Mouse (Mus musculus) right cerebral cortex, postnatal 36 days (tissue): ENCODE measurements around the gene Vmn1r212.
"Not testable (repeated sequence)": the region's sequence is repeated elsewhere in the genome, so short reads cannot be mapped to it uniquely, and the experiment has no call there.

Experiments used
- DNase-seq, 2 experiments: peaks; one replicate each; pipeline ENCODE4 v3.0.0; 2022; ENCODE audit warnings: low spot score in 2 of 2, mixed read lengths in 1 of 2

Vmn1r212 gene

DNA sequence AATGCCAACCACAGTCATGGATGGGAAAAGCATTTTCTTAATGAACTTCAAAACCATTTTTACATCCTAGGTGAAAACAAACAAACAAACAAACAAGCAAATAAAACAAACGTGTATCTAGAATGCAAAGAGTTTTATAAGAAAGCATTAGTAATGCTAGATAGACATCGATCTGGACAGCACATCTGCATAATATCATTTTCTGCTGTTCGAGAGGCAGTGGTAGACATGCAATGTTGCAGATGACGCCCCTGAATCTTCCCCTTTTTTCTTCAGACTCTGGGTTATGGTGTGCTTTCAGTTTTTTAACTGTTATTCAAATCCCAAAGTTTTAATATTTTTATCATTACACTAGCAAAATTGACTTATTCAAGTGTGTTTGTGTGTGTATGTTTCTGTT lies at the start of gene Vmn1r212:
Gene Vmn1r212, minus strand, starts transcription at position 101 of the 400 bp plus-strand sequence.
- DNase-seq, result no peak

DNA sequence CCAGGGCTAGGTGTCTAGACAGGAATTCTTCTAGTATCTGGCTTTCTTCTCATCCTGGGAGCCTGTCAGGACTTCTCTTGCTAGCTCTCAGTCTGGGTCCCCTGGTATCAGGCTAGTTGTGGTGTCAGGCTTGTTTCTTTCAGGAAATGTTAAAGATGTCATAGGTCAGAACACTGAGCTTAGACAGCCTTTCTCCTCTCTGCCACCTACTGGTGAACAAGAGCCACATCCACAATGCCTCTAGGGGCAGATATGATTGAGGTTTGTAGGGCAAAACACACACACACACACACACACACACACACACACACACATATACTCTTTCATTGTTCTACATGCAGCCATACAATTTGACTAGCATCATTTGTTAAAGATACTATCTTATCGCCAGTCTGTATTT lies 4.7 kb downstream of the Vmn1r212 start:
- DNase-seq, result no peak

DNA sequence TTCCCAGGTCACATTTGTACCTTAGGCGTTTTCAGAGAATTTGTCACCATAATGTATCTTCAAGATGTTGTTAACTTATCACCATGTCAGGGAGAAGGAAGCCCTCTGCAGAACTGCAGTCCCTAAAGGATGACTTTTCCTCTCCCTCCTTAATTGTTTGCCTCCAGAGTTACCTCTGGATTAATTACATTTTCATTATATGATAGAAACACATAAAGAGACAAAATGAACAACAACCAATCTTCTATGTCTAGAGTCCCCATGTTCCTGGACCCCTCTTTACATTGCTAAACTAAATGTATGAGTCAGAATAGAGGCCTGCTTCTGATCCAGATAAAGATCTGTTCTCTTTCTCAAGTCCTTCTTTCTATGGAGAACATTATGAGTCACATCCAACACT lies 26.5 kb downstream of the Vmn1r212 start, which contains the start of gene Vmn1r211:
Gene Vmn1r211, minus strand, starts transcription at position 101 of the 400 bp plus-strand sequence.
- DNase-seq, result no peak

DNA sequence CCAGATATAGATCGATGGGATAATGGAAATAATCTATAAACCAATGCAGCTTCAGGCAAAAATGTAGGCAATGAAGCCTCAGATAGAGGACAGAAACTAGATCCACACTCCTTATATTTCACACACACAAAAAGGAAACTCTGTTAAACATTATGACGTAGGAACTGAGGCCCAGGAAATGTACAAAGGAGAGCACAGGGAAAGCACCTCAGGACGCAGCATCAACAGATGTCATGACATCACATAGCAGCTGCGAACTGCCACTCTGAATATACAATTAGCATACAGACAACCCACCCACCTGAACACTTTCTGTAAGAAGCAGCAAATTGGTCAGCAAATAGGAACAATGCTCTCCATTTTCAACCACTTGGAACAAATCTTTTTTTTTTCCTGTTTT lies 29.2 kb downstream of the Vmn1r212 start:
- no peak for DNase-seq

DNA sequence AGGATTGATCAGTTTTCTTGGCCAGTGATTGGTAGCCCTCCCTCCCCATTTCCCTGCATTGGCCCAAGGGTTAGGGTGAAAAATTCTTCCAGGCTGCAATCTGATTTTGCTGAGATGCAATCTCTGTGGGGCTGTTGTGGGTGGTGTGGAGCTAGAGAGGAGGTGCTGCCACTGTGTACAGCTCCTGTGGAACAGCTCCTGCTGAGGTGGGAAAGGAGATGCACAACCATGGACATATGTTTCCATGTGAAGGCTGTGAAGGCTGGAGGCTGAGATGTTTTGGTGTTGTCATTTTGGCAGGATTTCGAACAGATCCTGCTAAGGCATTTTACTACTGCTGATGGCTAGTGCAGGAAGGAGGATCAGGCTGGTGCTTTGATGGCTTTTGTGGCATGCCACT lies 37.2 kb downstream of the Vmn1r212 start:
- no peak for DNase-seq

DNA sequence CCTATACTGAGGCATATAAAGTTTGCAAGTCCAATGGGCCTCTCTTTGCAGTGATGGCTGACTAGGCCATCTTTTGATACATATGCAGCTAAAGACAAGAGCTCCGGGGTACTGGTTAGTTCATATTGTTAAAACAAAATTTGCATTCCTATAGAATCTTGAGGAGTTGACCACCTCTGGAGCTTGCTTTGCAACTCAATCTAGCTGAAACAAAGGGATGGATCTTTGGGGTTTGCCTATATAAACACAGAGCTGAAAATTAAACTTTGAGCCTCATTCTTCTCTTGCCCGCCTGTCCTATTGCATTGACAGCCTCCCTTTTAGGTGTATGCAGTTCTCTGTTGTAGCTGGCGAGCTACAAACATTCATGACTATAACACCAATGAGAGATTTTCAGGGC lies 39.7 kb downstream of the Vmn1r212 start:
- DNase-seq, result not testable (repeated sequence)
